Mouse (Mus musculus) MEL (cell line): ENCODE results near the gene Ahcyl2. TPM values are rescaled to one million over a fixed set of nuclear protein-coding genes. Genes with fewer than 3 reads are reported as not detected.

ENCODE experiments used
- DNase-seq: peaks from one replicate; pipeline ENCODE4 v3.0.0; 2011; ENCODE audit warnings: low read depth, low spot score
- H3K27ac ChIP-seq: 2 replicates; pipeline ENCODE4 v1.5.1; 2012; ENCODE audit warnings: low read depth, mild to moderate bottlenecking, control low read depth, low read length, moderate library complexity; ENCODE audit not compliant: control insufficient read depth
- H3K27me3 ChIP-seq, 2 experiments: fragments of 150-350 bp in 1 of 2; sonication (generic) in 1 of 2; 2 replicates each; pipeline ENCODE4 v1.6.1; 2012; ENCODE audit warnings: low read length in 2 of 2, mild to moderate bottlenecking in 2 of 2, improper control_type of control experiment in 1 of 2, moderate library complexity in 1 of 2; ENCODE audit not compliant: insufficient read depth in 2 of 2, control insufficient read depth in 1 of 2
- H3K36me3 ChIP-seq, 2 experiments: 2 replicates each; pipeline ENCODE4 v1.6.1; 2012 to 2014; ENCODE audit warnings: low read length in 2 of 2, improper control_type of control experiment in 1 of 2, inconsistent platforms in 1 of 2, mild to moderate bottlenecking in 1 of 2; ENCODE audit not compliant: insufficient read depth in 2 of 2, control insufficient read depth in 1 of 2
- H3K4me1 ChIP-seq, 2 experiments: fragments of 150-350 bp in 1 of 2; sonication (generic) in 1 of 2; 2 replicates each; pipeline ENCODE4 v1.6.1; 2012; ENCODE audit warnings: low read length in 2 of 2, improper control_type of control experiment in 1 of 2, mild to moderate bottlenecking in 1 of 2; ENCODE audit not compliant: insufficient read depth in 2 of 2, control insufficient read depth in 1 of 2
- H3K4me3 ChIP-seq, 2 experiments: fragments of 150-350 bp in 1 of 2; sonication (generic) in 1 of 2; 2 replicates each; pipeline ENCODE4 v1.5.1; 2012; ENCODE audit warnings: low read depth in 2 of 2, low read length in 2 of 2, mild to moderate bottlenecking in 2 of 2, moderate library complexity in 2 of 2, control low read depth in 1 of 2, improper control_type of control experiment in 1 of 2; ENCODE audit not compliant: control insufficient read depth in 1 of 2, insufficient read depth in 1 of 2
- H3K79me2 ChIP-seq: 2 replicates; pipeline ENCODE4 v1.6.1; 2012; ENCODE audit warnings: mild to moderate bottlenecking, low read length, moderate library complexity; ENCODE audit not compliant: control insufficient read depth, poor library complexity, insufficient read depth
- H3K9ac ChIP-seq: 2 replicates; pipeline ENCODE4 v1.6.1; 2012; ENCODE audit warnings: low read depth, mild to moderate bottlenecking, control low read depth, low read length, moderate library complexity; ENCODE audit not compliant: control insufficient read depth, poor library complexity, severe bottlenecking
- H3K9me3 ChIP-seq: fragments of 150-350 bp; sonication (generic); replicated peaks from 2 replicates; pipeline ENCODE4 v1.6.1; 2012; ENCODE audit warnings: mild to moderate bottlenecking, low read length, improper control_type of control experiment, moderate library complexity; ENCODE audit not compliant: insufficient read depth
- BHLHE40 ChIP-seq: IDR thresholded peaks from 2 replicates; pipeline ENCODE4 v1.6.1; 2012; ENCODE audit warnings: low read depth, mild to moderate bottlenecking, inconsistent platforms, low read length, improper control_type of control experiment, borderline replicate concordance
- CHD2 ChIP-seq: IDR thresholded peaks from 2 replicates; pipeline ENCODE4 v1.6.1; 2011; ENCODE audit warnings: low read length, improper control_type of control experiment
- E2F4 ChIP-seq: IDR thresholded peaks from 2 replicates; pipeline ENCODE4 v1.6.1; 2011; ENCODE audit warnings: low read depth, low read length, improper control_type of control experiment, borderline replicate concordance
- ELF1 ChIP-seq: IDR thresholded peaks from 2 replicates; pipeline ENCODE4 v1.6.1; 2014; ENCODE audit warnings: low read depth, mild to moderate bottlenecking, inconsistent platforms, low read length, improper control_type of control experiment, moderate library complexity
- GABPA ChIP-seq: IDR thresholded peaks from 2 replicates; pipeline ENCODE4 v1.6.1; 2012; ENCODE audit warnings: low read depth, mild to moderate bottlenecking, inconsistent platforms, low read length, improper control_type of control experiment, moderate library complexity
- GATA1 ChIP-seq: IDR thresholded peaks from 2 replicates; pipeline ENCODE4 v1.6.1; 2011; ENCODE audit warnings: low read depth, low read length, improper control_type of control experiment
- HCFC1 ChIP-seq: IDR thresholded peaks from 2 replicates; pipeline ENCODE4 v1.6.1; 2012; ENCODE audit warnings: low read depth, mild to moderate bottlenecking, inconsistent platforms, low read length, improper control_type of control experiment, moderate library complexity
- KAT2A ChIP-seq: conservative IDR thresholded peaks from 2 replicates; pipeline ENCODE4 v1.6.1; 2012; ENCODE audit warnings: low read depth, low read length, improper control_type of control experiment, inconsistent platforms
- MAFK ChIP-seq: IDR thresholded peaks from 2 replicates; pipeline ENCODE4 v1.6.1; 2011; ENCODE audit warnings: low read depth, mild to moderate bottlenecking, low read length, improper control_type of control experiment, borderline replicate concordance
- MAZ ChIP-seq: IDR thresholded peaks from 2 replicates; pipeline ENCODE4 v1.6.1; 2012; ENCODE audit warnings: low read depth, mild to moderate bottlenecking, inconsistent platforms, low read length, improper control_type of control experiment
- MXI1 ChIP-seq: IDR thresholded peaks from 2 replicates; pipeline ENCODE4 v1.6.1; 2011; ENCODE audit warnings: mild to moderate bottlenecking, low read depth, low read length, improper control_type of control experiment
- MYC ChIP-seq: IDR thresholded peaks from 2 replicates; pipeline ENCODE4 v1.6.1; 2011; ENCODE audit warnings: low read depth, mild to moderate bottlenecking, low read length, improper control_type of control experiment, moderate library complexity
- NELFE ChIP-seq: IDR thresholded peaks from 2 replicates; pipeline ENCODE4 v1.6.1; 2011; ENCODE audit warnings: low read depth, low read length, improper control_type of control experiment
- POLR2AphosphoS2 ChIP-seq: IDR thresholded peaks from 2 replicates; pipeline ENCODE4 v1.6.1; 2011; ENCODE audit warnings: low read length, improper control_type of control experiment
- POLR2AphosphoS5 ChIP-seq: IDR thresholded peaks from 2 replicates; pipeline ENCODE4 v1.6.1; 2012; ENCODE audit warnings: low read depth, borderline replicate concordance, mild to moderate bottlenecking, inconsistent platforms, low read length, moderate library complexity, mixed read lengths
- RAD21 ChIP-seq: IDR thresholded peaks from 2 replicates; pipeline ENCODE4 v1.6.1; 2011; ENCODE audit warnings: mild to moderate bottlenecking, low read depth, low read length, improper control_type of control experiment
- SIN3A ChIP-seq: IDR thresholded peaks from 2 replicates; pipeline ENCODE4 v1.6.1; 2012; ENCODE audit warnings: low read length, improper control_type of control experiment, inconsistent platforms
- TAL1 ChIP-seq: IDR thresholded peaks from 2 replicates; pipeline ENCODE4 v1.6.1; 2012; ENCODE audit warnings: mild to moderate bottlenecking, inconsistent platforms, low read length, moderate library complexity, mixed read lengths
- TBP ChIP-seq: IDR thresholded peaks from 2 replicates; pipeline ENCODE4 v1.8.0; 2011; ENCODE audit warnings: low read depth, low read length, improper control_type of control experiment
- USF2 ChIP-seq, 2 experiments: IDR thresholded peaks; 2 replicates each; pipeline ENCODE4 v1.6.1; 2011 to 2012; ENCODE audit warnings: improper control_type of control experiment in 2 of 2, low read length in 2 of 2, borderline replicate concordance in 1 of 2, inconsistent platforms in 1 of 2, low read depth in 1 of 2, mild to moderate bottlenecking in 1 of 2; ENCODE audit not compliant: insufficient read depth in 1 of 2
- ZC3H11A ChIP-seq: IDR thresholded peaks from 2 replicates; pipeline ENCODE4 v1.6.1; 2012; ENCODE audit warnings: low read depth, mild to moderate bottlenecking, inconsistent platforms, low read length, improper control_type of control experiment
- ZKSCAN1 ChIP-seq: IDR thresholded peaks from 2 replicates; pipeline ENCODE4 v1.6.1; 2012; ENCODE audit warnings: low read depth, mild to moderate bottlenecking, inconsistent platforms, low read length, improper control_type of control experiment, moderate library complexity
- polyA plus RNA-seq, 2 experiments: library from polyadenylated mRNA; stranded (reverse) in 1 of 2; unstranded in 1 of 2; fragments of >175 nt in 1 of 2; fragments of >200 nt in 1 of 2; gene quantifications; 2 replicates each; pipeline versions ENCODE4 v1.2.1 to v1.2.4; 2012; ENCODE audit warnings: low replicate concordance in 2 of 2, low read depth in 1 of 2; ENCODE audit not compliant: insufficient read length in 2 of 2, insufficient read depth in 1 of 2, missing spikeins in 1 of 2
- total RNA-seq: library from RNA; depleted of rRNA; stranded (reverse); fragments of 300-350 nt; gene quantifications from 2 replicates; pipeline ENCODE4 v1.2.3, GENCODE M21; 2012

Gene Ahcyl2
- total and polyA plus RNA-seq, 3 experiments: 16.9 to 17.0 TPM; not detected in 1

GRCm38 (mm10) chr6:29827291-29828242, 59.8 kb downstream of the Ahcyl2 start:
- H3K9ac ChIP-seq: no peak overlapping the region
- no peak for TF ChIP-seq RAD21
- TF ChIP-seq MXI1: no peak
- TF ChIP-seq GATA1: no peak
- no peak for TF ChIP-seq USF2 (IDR thresholded peaks at IDR 0.05; ENCODE audit: borderline replicate concordance in 1 of 2, insufficient read depth in 1 of 2, low read depth in 1 of 2, low read length in 2 of 2)
- TF ChIP-seq ZC3H11A: no peak
- TF ChIP-seq SIN3A: no peak
- TF ChIP-seq BHLHE40: no peak
- no peak for TF ChIP-seq NELFE
- no peak for TF ChIP-seq MYC
- TF ChIP-seq TAL1: no peak
- no peak for TF ChIP-seq MAZ
- no peak overlapping the region for H3K27ac ChIP-seq

GRCm38 (mm10) chr6:29828574-29829234, 60.9 kb downstream of the Ahcyl2 start:
- no peak overlapping the region for H3K9ac ChIP-seq
- no peaks in the 10 kb centered on the region for H3K79me2 ChIP-seq
- no peaks in the 10 kb centered on the region for H3K36me3 ChIP-seq
- no peak for DNase-seq
- H3K4me3 ChIP-seq: no peak overlapping the region
- no peaks in the 10 kb centered on the region for H3K27me3 ChIP-seq
- H3K4me1 ChIP-seq: no peaks in the 10 kb centered on the region
- H3K9me3 ChIP-seq: no peaks in the 10 kb centered on the region
- no peak overlapping the region for H3K27ac ChIP-seq
- no peak for TF ChIP-seq GABPA
- TF ChIP-seq MAZ: no peak
- no peak for TF ChIP-seq KAT2A
- TF ChIP-seq BHLHE40: no peak
- no peak for TF ChIP-seq E2F4
- no peak for TF ChIP-seq MXI1
- TF ChIP-seq ELF1: no peak
- no peak for TF ChIP-seq HCFC1
- TF ChIP-seq USF2 (IDR thresholded peaks at IDR 0.05; ENCODE audit: borderline replicate concordance in 1 of 2, insufficient read depth in 1 of 2, low read depth in 1 of 2, low read length in 2 of 2): no peak
- TF ChIP-seq POLR2AphosphoS2: no peak
- TF ChIP-seq TBP: no peak
- no peak for TF ChIP-seq ZKSCAN1
- no peak for TF ChIP-seq CHD2
- no peak for TF ChIP-seq POLR2AphosphoS5
- TF ChIP-seq MAFK: no peak

More at GRCm38 (mm10) chr6:29827291-29828242, 59.8 kb downstream of the Ahcyl2 start:
- Histone ChIP-seq H3K79me2 (no peaks in the 10 kb centered on the region), H3K27me3 (no peaks in the 10 kb centered on the region), H3K4me1 (no peaks in the 10 kb centered on the region), H3K9me3 (no peaks in the 10 kb centered on the region), H3K4me3 (no peak overlapping the region), H3K36me3 (no peaks in the 10 kb centered on the region)
- DNase-seq: no peak
